Mouse (Mus musculus) lung, postnatal 0 days (tissue): ENCODE data around the gene Ankrd23. TPM values are rescaled to one million over a fixed set of nuclear protein-coding genes. Genes with fewer than 3 reads are reported as not detected.

Experiments used
- ATAC-seq: fragments of 200-750 bp; cut with Nextera tagmentation; 2 replicates; pipeline ENCODE4 v1.8.0; 2017; ENCODE audit warnings: moderate library complexity
- DNase-seq: peaks from one replicate; pipeline ENCODE4 v3.0.0-alpha.2; 2016; ENCODE audit warnings: low spot score
- H3K27ac ChIP-seq: fragments of 300-500 bp; sonication (generic); 2 replicates; pipeline ENCODE4 v1.5.1; 2014; ENCODE audit warnings: antibody characterized with exemption, mild to moderate bottlenecking, low read length, mixed read lengths
- H3K27me3 ChIP-seq: fragments of 300-500 bp; sonication (generic); replicated peaks from 2 replicates; pipeline ENCODE4 v1.6.1; 2014; ENCODE audit warnings: low read length, mixed read lengths; ENCODE audit not compliant: insufficient read depth
- H3K36me3 ChIP-seq: fragments of 300-500 bp; sonication (generic); 2 replicates; pipeline ENCODE4 v1.6.1; 2014; ENCODE audit warnings: low read length, mixed read lengths; ENCODE audit not compliant: insufficient read depth
- H3K4me1 ChIP-seq: fragments of 300-500 bp; sonication (generic); 2 replicates; pipeline ENCODE4 v1.6.1; 2014; ENCODE audit warnings: antibody characterized with exemption, low read depth, low read length, mixed read lengths; ENCODE audit not compliant: insufficient read depth
- H3K4me2 ChIP-seq: fragments of 300-500 bp; sonication (generic); replicated peaks from 2 replicates; pipeline ENCODE4 v1.6.1; 2014; ENCODE audit warnings: low read depth, mild to moderate bottlenecking, low read length, moderate library complexity, mixed read lengths
- H3K4me3 ChIP-seq: fragments of 300-500 bp; sonication (generic); 2 replicates; pipeline ENCODE4 v1.5.1; 2014; ENCODE audit warnings: low read depth, low read length
- H3K9ac ChIP-seq: fragments of 300-500 bp; sonication (generic); replicated peaks from 2 replicates; pipeline ENCODE4 v1.6.1; 2014; ENCODE audit warnings: low read depth, mild to moderate bottlenecking
- H3K9me3 ChIP-seq: fragments of 300-500 bp; sonication (generic); 2 replicates; pipeline ENCODE4 v1.6.1; 2016; ENCODE audit warnings: low read length, mixed read lengths
- CTCF ChIP-seq: IDR thresholded peaks from 2 replicates; pipeline ENCODE4 v1.5.1; 2016; ENCODE audit warnings: antibody characterized with exemption, mild to moderate bottlenecking
- EP300 ChIP-seq: IDR thresholded peaks from 2 replicates; pipeline ENCODE4 v1.6.1; 2016; ENCODE audit warnings: antibody characterized with exemption, mild to moderate bottlenecking, control low read depth
- WGBS: fragments of 180-500 bp; shearing (Covaris S2); extraction: QIAGEN DNeasy Blood & Tissue Kit; methylation state at CpG from one replicate; pipeline ENCODE4 v1.1.7; 2014; 5-methylcytosine and 5-hydroxymethylcytosine counted together
- polyA plus RNA-seq: library from polyadenylated mRNA; unstranded; fragments of >200 nt; fragmentation: Nextera tagmentation; extraction: Ambion mirVana; gene quantifications from 2 replicates; pipeline ENCODE4 v1.2.1, GENCODE M21; 2015

The Ankrd23 gene
- polyA plus RNA-seq, 1 experiment from 2014 or later: 6.2 TPM

DNA sequence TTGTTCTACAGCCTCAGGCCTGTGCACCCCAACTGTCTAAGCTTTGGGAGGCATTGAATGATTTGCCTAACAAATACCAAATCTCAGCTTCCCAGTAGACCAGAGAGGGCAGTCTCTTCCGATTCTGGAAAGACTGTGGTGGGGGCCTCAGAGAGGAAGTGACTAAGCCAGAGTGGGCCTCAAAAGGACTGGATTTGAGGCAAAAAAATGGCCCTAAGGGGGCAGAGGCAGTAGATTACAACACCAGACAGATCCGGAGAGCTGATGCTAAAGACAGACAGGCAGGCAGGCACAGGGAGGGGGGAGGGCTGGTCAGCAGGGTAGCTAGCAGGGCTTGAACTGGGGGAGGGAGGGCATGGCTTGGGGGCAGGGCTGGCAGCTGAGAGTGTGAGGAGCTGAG, 29.7 kb upstream of the Ankrd23 start:
- WGBS: 21% methylated on average over 2 of the region's 2 CpGs
- Histone ChIP-seq H3K27ac (no peak overlapping the region), H3K4me3 (no peak overlapping the region), H3K4me1 (peaks cover 14% of the 10 kb centered on the region; the same call in 1 of the 2 replicates), H3K9me3 (no peaks in the 10 kb centered on the region), H3K4me2 (no peak overlapping the region), H3K27me3 (no peaks in the 10 kb centered on the region), H3K36me3 (no peaks in the 10 kb centered on the region), H3K9ac (no peak overlapping the region)
- ATAC-seq (no peak), DNase-seq (no peak)
- TF ChIP-seq CTCF: no peak
- TF ChIP-seq EP300: no peak

DNA sequence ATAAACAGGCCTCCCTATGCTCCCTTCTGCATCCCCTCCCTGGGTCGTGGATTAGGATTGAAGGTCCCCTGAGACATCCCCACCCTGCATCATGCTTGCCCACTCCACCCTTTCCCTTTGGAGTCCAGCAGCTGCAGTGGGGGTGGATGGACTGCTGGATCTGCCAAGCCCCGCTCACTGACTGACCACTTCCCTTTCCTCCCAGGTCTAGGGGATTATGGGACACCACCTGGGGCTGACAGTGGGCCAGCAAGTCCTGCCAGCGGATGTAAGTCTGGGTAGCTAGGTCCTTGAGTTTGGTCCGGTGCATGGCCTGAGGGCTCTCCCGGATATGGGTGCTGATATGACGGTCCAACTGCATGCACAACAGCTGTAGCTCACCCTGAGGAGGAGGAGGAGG, 27.4 kb upstream of the Ankrd23 start:
- DNase-seq: no peak
- no peak overlapping the region for H3K4me3 ChIP-seq
- TF ChIP-seq CTCF: no peak
- TF ChIP-seq EP300: no peak
- H3K36me3 ChIP-seq: no peaks in the 10 kb centered on the region
- H3K27ac ChIP-seq: no peak overlapping the region
- peaks cover 5% of the 10 kb centered on the region for H3K4me1 ChIP-seq
- 73% methylated on average over 6 of the region's 6 CpGs for WGBS
- H3K27me3 ChIP-seq: no peaks in the 10 kb centered on the region
- H3K9ac ChIP-seq: no peak overlapping the region
- no peak for ATAC-seq
- no peak overlapping the region for H3K4me2 ChIP-seq
- H3K9me3 ChIP-seq: no peaks in the 10 kb centered on the region

DNA sequence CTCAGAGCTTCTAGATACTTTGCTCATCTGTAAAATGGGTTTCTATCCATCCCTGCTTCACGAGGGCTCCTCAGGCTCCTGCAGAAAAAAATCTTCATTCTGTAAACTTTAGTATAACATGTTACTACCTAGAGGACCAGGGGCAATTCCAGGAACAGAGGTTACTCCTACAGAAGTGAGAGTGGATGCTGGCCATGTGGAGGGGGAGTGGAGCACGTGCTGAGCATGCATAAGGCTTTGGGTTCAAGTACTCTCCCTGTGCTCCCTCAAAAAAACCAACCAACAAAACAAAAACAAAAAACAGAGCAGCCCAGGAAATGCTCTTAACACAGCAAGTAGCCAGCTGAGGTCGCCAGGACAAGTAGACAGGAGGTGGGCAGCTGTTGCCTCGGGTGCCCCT, 26.9 kb upstream of the Ankrd23 start:
- Histone ChIP-seq H3K9me3 (no peaks in the 10 kb centered on the region), H3K9ac (no peak overlapping the region), H3K4me3 (no peak overlapping the region), H3K4me1 (peaks cover 6% of the 10 kb centered on the region), H3K4me2 (no peak overlapping the region), H3K27ac (no peak overlapping the region), H3K36me3 (no peaks in the 10 kb centered on the region), H3K27me3 (no peaks in the 10 kb centered on the region)
- ATAC-seq: no peak
- no peak for DNase-seq
- 77% methylated on average over 4 of the region's 4 CpGs for WGBS
- TF ChIP-seq CTCF (no peak), EP300 (no peak)

DNA sequence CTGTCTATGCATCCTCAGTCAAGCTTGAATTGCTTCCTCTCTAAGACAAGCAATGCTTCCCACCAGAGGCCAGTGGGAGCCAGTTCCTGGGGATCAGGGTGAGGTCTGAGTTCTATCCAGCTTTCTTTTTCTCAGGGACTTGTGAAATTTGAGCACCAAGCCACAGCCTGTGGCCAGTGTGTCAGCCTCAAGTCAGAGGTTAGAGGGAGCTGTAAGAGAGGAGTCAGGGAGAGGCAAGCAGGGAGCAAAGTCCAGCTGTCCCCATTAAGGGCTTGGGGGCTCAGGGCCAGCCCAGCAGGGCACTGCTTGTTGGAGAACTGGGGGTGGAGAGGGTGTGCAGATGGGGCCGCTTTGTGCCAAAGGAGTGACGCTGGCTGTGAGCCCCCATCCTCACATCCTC, 26.5 kb upstream of the Ankrd23 start:
- Histone ChIP-seq H3K9me3 (no peaks in the 10 kb centered on the region), H3K27me3 (no peaks in the 10 kb centered on the region), H3K4me3 (no peak overlapping the region), H3K27ac (no peak overlapping the region), H3K4me2 (no peak overlapping the region), H3K9ac (no peak overlapping the region), H3K36me3 (no peaks in the 10 kb centered on the region), H3K4me1 (peaks cover 7% of the 10 kb centered on the region)
- DNase-seq: no peak
- ATAC-seq: no peak
- no peak for TF ChIP-seq CTCF
- no peak for TF ChIP-seq EP300
- 83% methylated on average over 2 of the region's 2 CpGs for WGBS

DNA sequence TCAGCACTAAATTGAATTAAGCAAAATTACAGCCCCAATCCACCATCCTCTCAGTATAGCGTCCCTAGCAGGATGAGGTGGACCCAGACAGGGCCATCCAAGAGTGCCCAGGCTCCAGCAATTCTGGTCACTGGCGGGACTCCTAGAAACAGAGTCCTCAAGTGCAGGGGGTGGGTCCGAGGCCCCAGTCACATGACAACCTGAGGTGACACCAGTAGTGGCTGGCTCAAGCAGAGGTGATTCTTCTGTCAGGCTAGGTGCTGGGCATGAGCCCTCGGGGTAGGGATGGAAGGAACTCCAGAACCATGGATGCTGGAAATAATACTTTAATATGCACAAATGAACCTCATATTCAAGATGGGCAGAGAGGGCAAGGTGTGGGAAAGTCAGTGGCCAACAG, 25.7 kb upstream of the Ankrd23 start:
- no peaks in the 10 kb centered on the region for H3K36me3 ChIP-seq
- 60% methylated on average over 4 of the region's 4 CpGs for whole genome bisulfite sequencing
- H3K4me3 ChIP-seq: no peak overlapping the region
- H3K9me3 ChIP-seq: no peaks in the 10 kb centered on the region
- H3K4me2 ChIP-seq: no peak overlapping the region
- no peaks in the 10 kb centered on the region for H3K27me3 ChIP-seq
- H3K4me1 ChIP-seq: peaks cover 7% of the 10 kb centered on the region
- H3K27ac ChIP-seq: no peak overlapping the region
- ATAC-seq (no peak), DNase-seq (no peak)
- no peak overlapping the region for H3K9ac ChIP-seq
- no peak for TF ChIP-seq CTCF
- no peak for TF ChIP-seq EP300

- no peak overlapping the region for H3K27ac ChIP-seq
- no peak for DNase-seq
Observed at GRCm38 (mm10) chr1:36560903-36561302, 24.2 kb upstream of the Ankrd23 start.

GRCm38 (mm10) chr1:36559888-36560287, 23.2 kb upstream of the Ankrd23 start:
- 68% methylated on average over 5 of the region's 5 CpGs for WGBS
- no peak overlapping the region for H3K4me2 ChIP-seq

More at GRCm38 (mm10) chr1:36560903-36561302, 24.2 kb upstream of the Ankrd23 start:
- H3K4me1 ChIP-seq: peaks cover 8% of the 10 kb centered on the region
- no peaks in the 10 kb centered on the region for H3K27me3 ChIP-seq
- TF ChIP-seq EP300 (peak; percentile 72), CTCF (no peak)
- no peaks in the 10 kb centered on the region for H3K36me3 ChIP-seq
- no peak overlapping the region for H3K4me3 ChIP-seq
- no peak overlapping the region for H3K4me2 ChIP-seq
- WGBS: 47% methylated on average over 6 of the region's 6 CpGs
- ATAC-seq: no peak
- H3K9me3 ChIP-seq: no peaks in the 10 kb centered on the region
- no peak overlapping the region for H3K9ac ChIP-seq

More at GRCm38 (mm10) chr1:36559888-36560287, 23.2 kb upstream of the Ankrd23 start:
- no peak for ATAC-seq
- no peak overlapping the region for H3K4me3 ChIP-seq
- H3K27ac ChIP-seq: no peak overlapping the region
- no peaks in the 10 kb centered on the region for H3K27me3 ChIP-seq
- H3K36me3 ChIP-seq: no peaks in the 10 kb centered on the region
- no peak overlapping the region for H3K9ac ChIP-seq
- H3K4me1 ChIP-seq: peaks cover 19% of the 10 kb centered on the region
- DNase-seq: no peak
- H3K9me3 ChIP-seq: no peaks in the 10 kb centered on the region
- no peak for TF ChIP-seq CTCF
- TF ChIP-seq EP300: no peak
